Mouse (Mus musculus): Measurements from ENCODE around the gene Sdccag8. TPM values are rescaled to one million over a fixed set of nuclear protein-coding genes. Genes with fewer than 3 reads are reported as not detected.

Sdccag8 gene
- polyA plus RNA-seq, 1 experiment, result 5.9 TPM

GRCm38 (mm10) chr1:177008777-177009176 is 194.3 kb downstream of the Sdccag8 start:
- Histone ChIP-seq H3K4me1 (ENCODE audit: control insufficient read depth, insufficient read depth, low read length) (no peaks in the 10 kb centered on the region), H3K9ac (ENCODE audit: low read depth, poor library complexity, severe bottlenecking) (no peak overlapping the region), H3K27me3 (ENCODE audit: control insufficient read depth, insufficient read depth, low read length, poor library complexity, severe bottlenecking) (no peaks in the 10 kb centered on the region), H3K9me3 (replicated peaks; ENCODE audit: control insufficient read depth, insufficient read depth, low read length, poor library complexity, severe bottlenecking) (no peaks in the 10 kb centered on the region), H3K36me3 (ENCODE audit: control insufficient read depth, insufficient read depth, low read length, poor library complexity, severe bottlenecking) (no peaks in the 10 kb centered on the region), H3K27ac (ENCODE audit: insufficient read depth, low read length) (no peak overlapping the region), H3K4me3 (ENCODE audit: low read depth, low read length) (no peak overlapping the region)
- TF ChIP-seq POLR2A (IDR thresholded peaks at IDR 0.05; ENCODE audit: insufficient read depth, low read length) (no peak), CTCF (IDR thresholded peaks at IDR 0.05; ENCODE audit: low read depth, low read length) (no peak), EP300 (IDR thresholded peaks at IDR 0.05; ENCODE audit: insufficient read depth, low read depth, low read length) (no peak)

GRCm38 (mm10) chr1:177010041-177010440 is 195.6 kb downstream of the Sdccag8 start:
- no peaks in the 10 kb centered on the region for H3K4me1 ChIP-seq (ENCODE audit: control insufficient read depth, insufficient read depth, low read length)
- H3K9me3 ChIP-seq (replicated peaks; ENCODE audit: control insufficient read depth, insufficient read depth, low read length, poor library complexity, severe bottlenecking), result no peaks in the 10 kb centered on the region
- no peaks in the 10 kb centered on the region for H3K36me3 ChIP-seq (ENCODE audit: control insufficient read depth, insufficient read depth, low read length, poor library complexity, severe bottlenecking)
- no peak for TF ChIP-seq POLR2A (IDR thresholded peaks at IDR 0.05; ENCODE audit: insufficient read depth, low read length)
- TF ChIP-seq CTCF (IDR thresholded peaks at IDR 0.05; ENCODE audit: low read depth, low read length), result no peak
- TF ChIP-seq EP300 (IDR thresholded peaks at IDR 0.05; ENCODE audit: insufficient read depth, low read depth, low read length), result no peak
- H3K27ac ChIP-seq (ENCODE audit: insufficient read depth, low read length), result no peak overlapping the region
- H3K27me3 ChIP-seq (ENCODE audit: control insufficient read depth, insufficient read depth, low read length, poor library complexity, severe bottlenecking), result no peaks in the 10 kb centered on the region
- H3K9ac ChIP-seq (ENCODE audit: low read depth, poor library complexity, severe bottlenecking), result no peak overlapping the region
- H3K4me3 ChIP-seq (ENCODE audit: low read depth, low read length), result no peak overlapping the region

- H3K4me1 ChIP-seq (ENCODE audit: control insufficient read depth, insufficient read depth, low read length), result no peaks in the 10 kb centered on the region
- no peaks in the 10 kb centered on the region for H3K9me3 ChIP-seq (replicated peaks; ENCODE audit: control insufficient read depth, insufficient read depth, low read length, poor library complexity, severe bottlenecking)
- H3K27ac ChIP-seq (ENCODE audit: insufficient read depth, low read length), result no peak overlapping the region
- no peak overlapping the region for H3K4me3 ChIP-seq (ENCODE audit: low read depth, low read length)
- TF ChIP-seq POLR2A (IDR thresholded peaks at IDR 0.05; ENCODE audit: insufficient read depth, low read length), result no peak
- TF ChIP-seq EP300 (IDR thresholded peaks at IDR 0.05; ENCODE audit: insufficient read depth, low read depth, low read length), result no peak
- no peak for TF ChIP-seq CTCF (IDR thresholded peaks at IDR 0.05; ENCODE audit: low read depth, low read length)
- H3K36me3 ChIP-seq (ENCODE audit: control insufficient read depth, insufficient read depth, low read length, poor library complexity, severe bottlenecking), result no peaks in the 10 kb centered on the region
- H3K9ac ChIP-seq (ENCODE audit: low read depth, poor library complexity, severe bottlenecking), result no peak overlapping the region
- H3K27me3 ChIP-seq (ENCODE audit: control insufficient read depth, insufficient read depth, low read length, poor library complexity, severe bottlenecking), result no peaks in the 10 kb centered on the region
Measured at GRCm38 (mm10) chr1:177010607-177011302, 196.3 kb downstream of the Sdccag8 start.

DNA sequence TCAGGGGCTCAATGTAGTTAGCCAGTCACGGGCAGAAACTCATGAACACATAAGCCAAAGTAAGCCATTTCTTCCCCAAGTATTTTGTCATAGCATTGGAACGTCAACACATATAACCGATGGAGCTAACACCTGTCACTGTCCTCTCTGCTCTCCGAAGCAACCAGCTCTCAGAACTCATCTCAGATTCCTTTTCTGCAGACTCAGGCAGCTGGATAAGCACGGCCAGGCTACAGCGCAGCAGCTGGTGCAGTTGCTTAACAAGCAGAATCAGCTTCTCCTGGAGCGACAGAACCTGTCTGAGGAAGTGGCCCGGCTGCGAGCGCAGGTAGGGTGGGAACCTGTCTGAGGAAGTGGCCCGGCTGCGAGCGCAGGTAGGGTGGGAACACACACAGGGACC is 197.2 kb downstream of the Sdccag8 start:
- Histone ChIP-seq H3K27ac (ENCODE audit: insufficient read depth, low read length) (no peak overlapping the region), H3K9ac (ENCODE audit: low read depth, poor library complexity, severe bottlenecking) (no peak overlapping the region), H3K9me3 (replicated peaks; ENCODE audit: control insufficient read depth, insufficient read depth, low read length, poor library complexity, severe bottlenecking) (no peaks in the 10 kb centered on the region), H3K27me3 (ENCODE audit: control insufficient read depth, insufficient read depth, low read length, poor library complexity, severe bottlenecking) (no peaks in the 10 kb centered on the region), H3K36me3 (ENCODE audit: control insufficient read depth, insufficient read depth, low read length, poor library complexity, severe bottlenecking) (no peaks in the 10 kb centered on the region), H3K4me1 (ENCODE audit: control insufficient read depth, insufficient read depth, low read length) (no peaks in the 10 kb centered on the region), H3K4me3 (ENCODE audit: low read depth, low read length) (no peak overlapping the region)
- TF ChIP-seq POLR2A (IDR thresholded peaks at IDR 0.05; ENCODE audit: insufficient read depth, low read length) (no peak), CTCF (IDR thresholded peaks at IDR 0.05; ENCODE audit: low read depth, low read length) (no peak), EP300 (IDR thresholded peaks at IDR 0.05; ENCODE audit: insufficient read depth, low read depth, low read length) (no peak)

GRCm38 (mm10) chr1:177012774-177013173 is 198.3 kb downstream of the Sdccag8 start:
- Histone ChIP-seq H3K4me1 (ENCODE audit: control insufficient read depth, insufficient read depth, low read length) (no peaks in the 10 kb centered on the region), H3K27ac (ENCODE audit: insufficient read depth, low read length) (no peak overlapping the region), H3K4me3 (ENCODE audit: low read depth, low read length) (no peak overlapping the region), H3K9me3 (replicated peaks; ENCODE audit: control insufficient read depth, insufficient read depth, low read length, poor library complexity, severe bottlenecking) (no peaks in the 10 kb centered on the region), H3K9ac (ENCODE audit: low read depth, poor library complexity, severe bottlenecking) (no peak overlapping the region), H3K27me3 (ENCODE audit: control insufficient read depth, insufficient read depth, low read length, poor library complexity, severe bottlenecking) (no peaks in the 10 kb centered on the region), H3K36me3 (ENCODE audit: control insufficient read depth, insufficient read depth, low read length, poor library complexity, severe bottlenecking) (no peaks in the 10 kb centered on the region)
- TF ChIP-seq CTCF (IDR thresholded peaks at IDR 0.05; ENCODE audit: low read depth, low read length) (no peak), EP300 (IDR thresholded peaks at IDR 0.05; ENCODE audit: insufficient read depth, low read depth, low read length) (no peak), POLR2A (IDR thresholded peaks at IDR 0.05; ENCODE audit: insufficient read depth, low read length) (no peak)

DNA sequence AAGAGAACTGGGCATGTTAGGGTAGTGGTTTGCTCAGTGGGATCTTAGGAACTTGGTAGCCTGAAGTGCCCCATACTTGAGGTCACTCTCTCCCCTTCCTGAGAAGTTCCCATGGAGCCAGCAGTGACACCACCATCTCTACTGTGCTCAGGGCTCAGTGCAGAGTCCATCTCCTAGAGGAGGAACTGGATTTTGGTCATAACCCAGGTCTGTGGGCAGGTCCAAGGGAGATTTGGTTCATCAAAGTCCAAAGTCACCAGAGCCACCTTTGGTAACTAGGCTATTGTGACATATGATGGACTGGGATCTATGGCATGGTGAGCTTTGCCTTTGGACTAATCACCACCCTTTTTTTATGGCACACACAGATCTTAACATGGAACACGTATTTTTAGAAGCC is 198.9 kb downstream of the Sdccag8 start:
- no peaks in the 10 kb centered on the region for H3K36me3 ChIP-seq (ENCODE audit: control insufficient read depth, insufficient read depth, low read length, poor library complexity, severe bottlenecking)
- TF ChIP-seq EP300 (IDR thresholded peaks at IDR 0.05; ENCODE audit: insufficient read depth, low read depth, low read length) (no peak), CTCF (IDR thresholded peaks at IDR 0.05; ENCODE audit: low read depth, low read length) (no peak), POLR2A (IDR thresholded peaks at IDR 0.05; ENCODE audit: insufficient read depth, low read length) (no peak)
- H3K9ac ChIP-seq (ENCODE audit: low read depth, poor library complexity, severe bottlenecking), result no peak overlapping the region
- H3K9me3 ChIP-seq (replicated peaks; ENCODE audit: control insufficient read depth, insufficient read depth, low read length, poor library complexity, severe bottlenecking), result no peaks in the 10 kb centered on the region
- no peak overlapping the region for H3K27ac ChIP-seq (ENCODE audit: insufficient read depth, low read length)
- no peak overlapping the region for H3K4me3 ChIP-seq (ENCODE audit: low read depth, low read length)
- no peaks in the 10 kb centered on the region for H3K4me1 ChIP-seq (ENCODE audit: control insufficient read depth, insufficient read depth, low read length)
- H3K27me3 ChIP-seq (ENCODE audit: control insufficient read depth, insufficient read depth, low read length, poor library complexity, severe bottlenecking), result no peaks in the 10 kb centered on the region

Data from ES-Bruce4 (cell line).